Mouse (Mus musculus) midbrain, embryonic 14.5 days (tissue): ENCODE data around the gene Tex28. TPM values are rescaled to one million over a fixed set of nuclear protein-coding genes. Genes with fewer than 3 reads are reported as not detected.
"Not testable (repeated sequence)": the region's sequence is repeated elsewhere in the genome, so short reads cannot be mapped to it uniquely, and the experiment has no call there.

Experiments
- ATAC-seq: fragments of 200-750 bp; cut with Nextera tagmentation; 2 replicates; pipeline ENCODE4 v1.8.0; 2017; ENCODE audit warnings: moderate number of reproducible peaks, moderate library complexity; ENCODE audit not compliant: low FRiP score, low TSS enrichment
- DNase-seq: peaks from one replicate; pipeline ENCODE4 v3.0.0-alpha.2; 2015
- H3K27ac ChIP-seq: fragments of 300-500 bp; sonication (generic); replicated peaks from 2 replicates; pipeline ENCODE4 v1.5.1; 2014; ENCODE audit warnings: mild to moderate bottlenecking, low read depth, low read length, moderate library complexity
- H3K27me3 ChIP-seq: fragments of 300-500 bp; sonication (generic); 2 replicates; pipeline ENCODE4 v1.6.1; 2014; ENCODE audit warnings: low read length, control low read depth, mixed read lengths; ENCODE audit not compliant: control insufficient read depth, insufficient read depth
- H3K36me3 ChIP-seq: fragments of 300-500 bp; sonication (generic); 2 replicates; pipeline ENCODE4 v1.6.1; 2014; ENCODE audit warnings: low read length, control low read depth; ENCODE audit not compliant: control insufficient read depth, insufficient read depth
- H3K4me1 ChIP-seq: fragments of 300-500 bp; sonication (generic); 2 replicates; pipeline ENCODE4 v1.6.1; 2014; ENCODE audit warnings: mild to moderate bottlenecking, antibody characterized with exemption, low read length, control low read depth; ENCODE audit not compliant: control insufficient read depth, insufficient read depth
- H3K4me2 ChIP-seq: fragments of 300-500 bp; sonication (generic); 2 replicates; pipeline ENCODE4 v1.6.1; 2014; ENCODE audit warnings: mild to moderate bottlenecking, low read length, moderate library complexity
- H3K4me3 ChIP-seq: fragments of 300-500 bp; sonication (generic); replicated peaks from 2 replicates; pipeline ENCODE4 v1.5.1; 2014; ENCODE audit warnings: low read depth, low read length
- H3K9ac ChIP-seq: fragments of 300-500 bp; sonication (generic); replicated peaks from 2 replicates; pipeline ENCODE4 v1.6.1; 2014; ENCODE audit warnings: mild to moderate bottlenecking, low read length, moderate library complexity
- H3K9me3 ChIP-seq: fragments of 300-500 bp; sonication (generic); 2 replicates; pipeline ENCODE4 v1.6.1; 2016; ENCODE audit warnings: low read length, control low read depth, mixed read lengths; ENCODE audit not compliant: control insufficient read depth
- WGBS: fragments of 180-500 bp; shearing (Covaris S2); extraction: QIAGEN DNeasy Blood & Tissue Kit; methylation state at CpG from one replicate; pipeline ENCODE4 v1.1.7; 2014; 5-methylcytosine and 5-hydroxymethylcytosine counted together
- polyA plus RNA-seq: library from polyadenylated mRNA; unstranded; fragments of >200 nt; fragmentation: Nextera tagmentation; extraction: Ambion mirVana; gene quantifications from 2 replicates; pipeline ENCODE4 v1.2.1, GENCODE M21; 2014

Gene Tex28
- polyA plus RNA-seq: not detected in 2 replicates

- H3K36me3 ChIP-seq: no peaks in the 10 kb centered on the region
- no peaks in the 10 kb centered on the region for H3K27me3 ChIP-seq
- H3K9me3 ChIP-seq: no peaks in the 10 kb centered on the region
- H3K27ac ChIP-seq: no peak within 1 kb of the TSS
- 91% methylated on average over 1 of the region's 1 CpGs for WGBS
- no peak within 1 kb of the TSS for H3K9ac ChIP-seq
- DNase-seq (no peak), ATAC-seq (no peak)
- no peak within 1 kb of the TSS for H3K4me3 ChIP-seq
- H3K4me2 ChIP-seq: no peak within 1 kb of the TSS
- no peaks in the 10 kb centered on the region for H3K4me1 ChIP-seq
Measured at GRCm38 (mm10) chrX:74167738-74168137, at the start of gene Tex28. TSS of gene Tex28 (minus strand) at chrX:74167838.

GRCm38 (mm10) chrX:74203556-74203955 is 35.9 kb upstream of the Tex28 start:
- Histone ChIP-seq H3K4me1 (no peaks in the 10 kb centered on the region), H3K27ac (no peak overlapping the region), H3K36me3 (no peaks in the 10 kb centered on the region), H3K9me3 (no peaks in the 10 kb centered on the region), H3K27me3 (no peaks in the 10 kb centered on the region), H3K4me2 (no peak overlapping the region), H3K9ac (no peak overlapping the region), H3K4me3 (no peak overlapping the region)
- no peak for ATAC-seq
- no peak for DNase-seq
- 91% methylated on average over 2 of the region's 2 CpGs for WGBS

GRCm38 (mm10) chrX:74176959-74177358 is 9.3 kb upstream of the Tex28 start, which contains the start of gene Tktl1:
TSS of gene Tktl1 (plus strand) at chrX:74177259.
- Histone ChIP-seq H3K36me3 (no peaks in the 10 kb centered on the region), H3K9ac (no peak within 1 kb of the TSS), H3K4me2 (no peak within 1 kb of the TSS), H3K27me3 (no peaks in the 10 kb centered on the region), H3K27ac (no peak within 1 kb of the TSS), H3K4me3 (no peak within 1 kb of the TSS), H3K9me3 (no peaks in the 10 kb centered on the region), H3K4me1 (no peaks in the 10 kb centered on the region)
- 95% methylated on average over 17 of the region's 17 CpGs for WGBS
- ATAC-seq (no peak), DNase-seq (no peak)

- not testable (repeated sequence) for H3K4me2 ChIP-seq, H3K9me3 ChIP-seq, H3K27ac ChIP-seq, H3K36me3 ChIP-seq, H3K9ac ChIP-seq, H3K27me3 ChIP-seq, H3K4me3 ChIP-seq, H3K4me1 ChIP-seq, DNase-seq, ATAC-seq
- 17% methylated on average over 1 of the region's 1 CpGs for WGBS
Measured at GRCm38 (mm10) chrX:74135263-74135662, 32.4 kb downstream of the Tex28 start, which contains the start of gene Mecp2. TSS of gene Mecp2 (minus strand) at chrX:74135363.

- no peaks in the 10 kb centered on the region for H3K4me1 ChIP-seq
- H3K4me2 ChIP-seq: no peak within 1 kb of the TSS
- no peaks in the 10 kb centered on the region for H3K36me3 ChIP-seq
- no peak within 1 kb of the TSS for H3K4me3 ChIP-seq
- DNase-seq (no peak), ATAC-seq (no peak)
- no peak within 1 kb of the TSS for H3K9ac ChIP-seq
- no peaks in the 10 kb centered on the region for H3K9me3 ChIP-seq
- no peak within 1 kb of the TSS for H3K27ac ChIP-seq
- no peaks in the 10 kb centered on the region for H3K27me3 ChIP-seq
Measured at GRCm38 (mm10) chrX:74127164-74127563, 40.5 kb downstream of the Tex28 start, which contains the start of gene Opn1mw. TSS of gene Opn1mw (plus strand) at chrX:74127464.

GRCm38 (mm10) chrX:74124975-74125374 is 42.7 kb downstream of the Tex28 start:
- H3K4me3 ChIP-seq: no peak overlapping the region
- no peak for DNase-seq
- no peaks in the 10 kb centered on the region for H3K36me3 ChIP-seq
- no peaks in the 10 kb centered on the region for H3K27me3 ChIP-seq
- H3K4me2 ChIP-seq: no peak overlapping the region
- no peak for ATAC-seq
- no peaks in the 10 kb centered on the region for H3K9me3 ChIP-seq
- WGBS: 59% methylated on average over 2 of the region's 2 CpGs
- H3K4me1 ChIP-seq: no peaks in the 10 kb centered on the region
- H3K9ac ChIP-seq: no peak overlapping the region
- H3K27ac ChIP-seq: no peak overlapping the region

GRCm38 (mm10) chrX:74115511-74115910 is 52.1 kb downstream of the Tex28 start:
- Histone ChIP-seq H3K36me3 (no peaks in the 10 kb centered on the region), H3K9me3 (no peaks in the 10 kb centered on the region), H3K4me1 (no peaks in the 10 kb centered on the region), H3K4me3 (no peak overlapping the region), H3K27ac (no peak overlapping the region), H3K9ac (peak overlapping the region; percentile 14; the same call in 1 of the 2 replicates), H3K4me2 (peak overlapping the region; percentile 35), H3K27me3 (no peaks in the 10 kb centered on the region)
- WGBS: 23% methylated on average over 10 of the region's 10 CpGs
- DNase-seq: peak; percentile 72
- ATAC-seq: no peak

- H3K4me3 ChIP-seq: no peak overlapping the region
- no peaks in the 10 kb centered on the region for H3K9me3 ChIP-seq
- no peaks in the 10 kb centered on the region for H3K4me1 ChIP-seq
- no peak overlapping the region for H3K27ac ChIP-seq
- H3K4me2 ChIP-seq: no peak overlapping the region
- no peaks in the 10 kb centered on the region for H3K36me3 ChIP-seq
- ATAC-seq (no peak), DNase-seq (no peak)
- no peaks in the 10 kb centered on the region for H3K27me3 ChIP-seq
- no peak overlapping the region for H3K9ac ChIP-seq
Measured at GRCm38 (mm10) chrX:74114036-74114435, 53.6 kb downstream of the Tex28 start.

GRCm38 (mm10) chrX:74108747-74109146 is 58.9 kb downstream of the Tex28 start:
- Histone ChIP-seq H3K27me3 (no peaks in the 10 kb centered on the region), H3K9me3 (no peaks in the 10 kb centered on the region), H3K36me3 (no peaks in the 10 kb centered on the region), H3K4me1 (no peaks in the 10 kb centered on the region), H3K27ac (no peak overlapping the region), H3K9ac (no peak overlapping the region), H3K4me3 (no peak overlapping the region), H3K4me2 (no peak overlapping the region)
- ATAC-seq (no peak), DNase-seq (no peak)
- 50% methylated on average over 3 of the region's 3 CpGs for WGBS
